Mouse (Mus musculus): ENCODE results near the gene Klhl6.

DNA sequence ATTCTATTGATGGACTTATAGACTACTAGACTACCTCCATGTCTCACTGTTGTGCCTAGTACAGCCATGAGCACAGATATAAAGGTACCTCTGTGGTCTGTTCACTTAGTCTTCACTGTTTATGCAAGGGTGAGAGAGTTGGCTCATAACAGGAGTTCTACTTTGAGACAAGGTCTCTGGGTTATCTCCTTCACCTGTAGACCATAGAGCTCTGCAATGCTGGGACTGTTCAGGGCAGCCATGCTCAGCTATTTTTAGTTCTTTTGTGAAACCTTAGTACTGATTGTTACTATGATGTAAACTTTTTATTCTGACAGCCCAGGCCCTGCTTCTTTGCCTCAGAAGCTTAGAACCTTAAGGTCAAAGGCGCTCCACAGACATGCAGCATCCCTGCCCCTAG lies 79.0 kb downstream of the Klhl6 start:
- TF ChIP-seq HCFC1 (IDR thresholded peaks at IDR 0.05; ENCODE audit: borderline replicate concordance, insufficient read depth, low read length) (no peak), MAFK (IDR thresholded peaks at IDR 0.05; ENCODE audit: insufficient read depth, low read depth, low read length) (no peak), ZC3H11A (IDR thresholded peaks at IDR 0.05; ENCODE audit: borderline replicate concordance, low read depth, low read length) (no peak), CHD2 (IDR thresholded peaks at IDR 0.05; ENCODE audit: low read depth, low read length) (no peak), ZNF384 (IDR thresholded peaks at IDR 0.05; ENCODE audit: low read depth, low read length) (no peak)
